9 mouse cellular contexts compared by ENCODE assay signal in the genomic region with DNA sequence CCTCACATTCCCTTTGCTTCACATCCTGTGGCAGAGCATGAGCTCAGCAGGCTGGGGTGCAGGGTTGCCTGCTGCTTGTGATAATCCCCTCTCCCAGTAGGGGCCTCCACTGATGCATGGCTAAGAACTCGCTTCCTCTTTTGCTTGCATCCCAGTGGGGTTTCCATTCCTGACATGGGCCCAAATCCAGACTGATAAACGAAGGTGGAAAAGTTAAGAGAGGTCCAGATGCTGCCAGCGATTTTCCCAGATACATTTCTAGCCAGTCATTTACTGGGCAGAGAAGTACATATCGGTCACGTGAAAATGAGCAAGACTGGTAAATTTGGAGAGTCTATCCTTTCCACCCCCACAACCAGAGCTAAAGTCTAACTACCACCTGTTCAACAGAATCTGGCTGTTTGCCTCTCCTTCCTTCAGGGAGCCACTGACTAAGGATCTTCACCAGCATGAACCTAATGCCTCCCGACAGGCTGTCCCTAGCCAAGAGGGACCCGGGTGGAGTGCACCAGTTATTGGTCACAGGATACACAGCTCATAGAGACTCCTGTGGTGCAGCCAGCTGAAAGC.
DNase-seq lines count a peak whose midpoint lies in the region; ATAC-seq and TF ChIP-seq lines count a peak whose summit lies in the region.
"Had no signal": no experiment of that assay in that cellular context is flagged by ENCODE, and none has a peak within 500 bp of the region (broad histone marks: within the 10 kb centered on the region; RNA-seq: fewer than 3 reads in every experiment).

No protein-coding gene starts in this region.

- no peaks in the 10 kb centered on the region for H3K4me1 ChIP-seq in heart, postnatal 0 days (ENCODE audit: control insufficient read depth, insufficient read depth)
- H3K4me1 ChIP-seq in G1E (ENCODE audit: insufficient read depth, low read depth, low read length), result no peaks in the 10 kb centered on the region
- H3K4me1 ChIP-seq in neural tube, embryonic 15.5 days, result 0 out of 2 replicates have a peak, but pooled peaks cover 8% of the 10 kb centered on the region

- no peaks in the 10 kb centered on the region for H3K9me3 ChIP-seq in heart, postnatal 0 days (replicated peaks; ENCODE audit: control insufficient read depth, low read length)
- H3K9me3 ChIP-seq in G1E (replicated peaks), result no peaks in the 10 kb centered on the region
- H3K9me3 ChIP-seq in neural tube, embryonic 15.5 days (replicated peaks), result no peaks in the 10 kb centered on the region
- H3K9me3 ChIP-seq: limb, embryonic 12.5 days had no signal

- no peaks in the 10 kb centered on the region for H3K27me3 ChIP-seq in heart, postnatal 0 days (ENCODE audit: control insufficient read depth, insufficient read depth, low read length)
- no peaks in the 10 kb centered on the region for H3K27me3 ChIP-seq in G1E (ENCODE audit: insufficient read depth, low read length)
- H3K27me3 ChIP-seq in neural tube, embryonic 15.5 days (replicated peaks), result no peaks in the 10 kb centered on the region
- H3K27me3 ChIP-seq: limb, embryonic 12.5 days had no signal

- 44% methylated on average over 7 of the region's 7 CpGs for WGBS in heart, postnatal 0 days
- WGBS in neural tube, embryonic 15.5 days, result 41% methylated on average over 7 of the region's 7 CpGs

- no peak overlapping the region for H3K9ac ChIP-seq in heart, postnatal 0 days (replicated peaks; ENCODE audit: low read depth, low read length)
- no peak overlapping the region for H3K9ac ChIP-seq in neural tube, embryonic 15.5 days (replicated peaks)
- H3K9ac ChIP-seq: limb, embryonic 12.5 days had no signal

- H3K4me2 ChIP-seq in heart, postnatal 0 days (ENCODE audit: low read depth, low read length), result no peak overlapping the region
- H3K4me2 ChIP-seq in neural tube, embryonic 15.5 days, result no peak overlapping the region
- H3K4me2 ChIP-seq: limb, embryonic 12.5 days had no signal

- H3K27ac ChIP-seq in heart, postnatal 0 days (ENCODE audit: low read depth), result no peak overlapping the region
- no peak overlapping the region for H3K27ac ChIP-seq in neural tube, embryonic 15.5 days (replicated peaks)
- H3K27ac ChIP-seq: limb, embryonic 12.5 days had no signal

- TF ChIP-seq EP300 in heart, postnatal 0 days (IDR thresholded peaks at IDR 0.05; ENCODE audit: low read depth), result no peak

- no peak; the same call in 1 of the 2 replicates for ATAC-seq in heart, postnatal 0 days (ENCODE audit: insufficient read depth, low read depth)
- 0 out of 2 replicates have a peak, but pooled peaks have one; percentile 8 for ATAC-seq in G1E (ENCODE audit: extremely low read depth, insufficient number of reproducible peaks, low FRiP score, poor library complexity, severe bottlenecking)
- ATAC-seq in neural tube, embryonic 15.5 days (ENCODE audit: low FRiP score), result peak; percentile 35; the same call in 1 of the 2 replicates

- H3K4me3 ChIP-seq in heart, postnatal 0 days (ENCODE audit: low read depth, low read length), result no peak overlapping the region
- no peak overlapping the region for H3K4me3 ChIP-seq in G1E (ENCODE audit: low read depth, low read length)
- H3K4me3 ChIP-seq in neural tube, embryonic 15.5 days (replicated peaks), result no peak overlapping the region
- H3K4me3 ChIP-seq: limb, embryonic 12.5 days had no signal

- H3K36me3 ChIP-seq in heart, postnatal 0 days (replicated peaks; ENCODE audit: control insufficient read depth, insufficient read depth, low read length), result no peaks in the 10 kb centered on the region
- H3K36me3 ChIP-seq in G1E (replicated peaks), result no peaks in the 10 kb centered on the region
- no peaks in the 10 kb centered on the region for H3K36me3 ChIP-seq in neural tube, embryonic 15.5 days
- H3K36me3 ChIP-seq: limb, embryonic 12.5 days had no signal

- peak; percentile 46 for DNase-seq in heart, postnatal 0 days (ENCODE audit: low spot score)
- DNase-seq in heart, adult 8-10 months (ENCODE audit: low spot score), result no peak
- no peak for DNase-seq in G1E (ENCODE audit: low spot score)
- peak; percentile 86 to 93 for DNase-seq in cerebellum, postnatal 14 days
- DNase-seq in gastrocnemius, postnatal 25 days, result peak; percentile 9
- DNase-seq in left cerebral cortex, adult 18-20 months (ENCODE audit: low spot score in 2 of 2), result peak; percentile 5 to 7
- DNase-seq in spleen, adult 12 weeks (ENCODE audit: low spot score), result no peak

- TF ChIP-seq CTCF in heart, postnatal 0 days (IDR thresholded peaks at IDR 0.05; ENCODE audit: low read depth), result peak; percentile 56
- TF ChIP-seq CTCF in G1E (IDR thresholded peaks at IDR 0.05; ENCODE audit: low read depth, low read length), result no peak

Comparison
In these comparisons a context has a peak if more than half of its experiments do, and no peak if none do; other contexts are left out.
1. DNase-seq: peak in heart, postnatal 0 days (single experiment), cerebellum, postnatal 14 days (2 of 2), gastrocnemius, postnatal 25 days (single experiment) and left cerebral cortex, adult 18-20 months (2 of 2); none in heart, adult 8-10 months (single experiment), G1E (single experiment) and spleen, adult 12 weeks (single experiment).